Mouse (Mus musculus) left cerebral cortex, postnatal 36 days (tissue): Measurements from ENCODE around the gene Gli3. TPM values are rescaled to one million over a fixed set of nuclear protein-coding genes. Genes with fewer than 3 reads are reported as not detected.

Experiments
- DNase-seq, 2 experiments: peaks; one replicate each; pipeline ENCODE4 v3.0.0; 2021 to 2022; ENCODE audit warnings: low spot score in 2 of 2, mixed read lengths in 1 of 2
- intact Hi-C: fragments of 180-260 bp; cut with DNase I; formaldehyde crosslinking; loops from one replicate; pipeline ENCODE4 v1.15.1; 2025
- total RNA-seq, 2 experiments: library from RNA; stranded (reverse); gene quantifications; 2 replicates each; pipeline ENCODE4 v1.2.3; 2021

The Gli3 gene
- total RNA-seq, result 1 to 10 TPM; 9.3 to 9.5 TPM

- intact Hi-C loops, result loop anchor here (10.0 kb wide), 2 partner anchors 82 to 252 kb away; no protein-coding TSS in a partner anchor
- peak; percentile 17 to 35 for DNase-seq
Observed at GRCm38 (mm10) chr13:15462830-15463491, at the start of gene Gli3. Gene Gli3 (plus strand): TSS chr13:15463235.

DNA sequence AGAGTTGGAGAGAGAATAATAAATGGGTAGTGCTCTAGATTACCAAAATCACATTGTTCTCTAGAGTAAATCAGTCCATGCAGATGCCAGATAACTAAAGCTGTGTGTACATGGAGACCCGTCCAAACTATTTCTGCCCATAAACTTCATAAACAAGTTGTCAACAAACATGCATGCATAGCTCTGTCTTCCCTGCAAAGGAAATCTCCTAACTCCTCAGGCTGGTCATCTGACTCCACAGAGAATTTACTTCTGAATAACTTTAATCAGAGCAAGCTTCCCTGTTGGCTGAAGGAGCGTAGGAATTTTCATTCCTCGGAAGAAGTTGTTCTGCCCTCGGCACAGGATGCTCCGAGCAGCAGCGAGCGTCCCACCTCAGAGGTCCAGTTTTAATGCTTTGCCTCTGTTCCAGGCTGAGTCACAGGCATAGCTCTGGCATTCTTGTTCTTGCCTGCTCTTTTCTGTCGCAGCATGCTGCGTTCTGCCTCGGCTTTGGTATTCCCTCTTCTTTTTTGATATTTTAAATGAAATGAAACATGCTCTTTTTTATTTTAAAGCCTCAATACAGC is 41.8 kb upstream of the Gli3 start:
- DNase-seq, result no peak
- intact Hi-C loops, result no loop called here

- intact Hi-C loops, result no loop called here
- no peak for DNase-seq
Observed at GRCm38 (mm10) chr13:15442002-15442401, 21.0 kb upstream of the Gli3 start.

GRCm38 (mm10) chr13:15444312-15444711 is 18.7 kb upstream of the Gli3 start:
- DNase-seq, result no peak
- intact Hi-C loops, result no loop called here

- intact Hi-C loops, result no loop called here
- no peak for DNase-seq
Observed at GRCm38 (mm10) chr13:15445591-15445990, 17.4 kb upstream of the Gli3 start.

DNA sequence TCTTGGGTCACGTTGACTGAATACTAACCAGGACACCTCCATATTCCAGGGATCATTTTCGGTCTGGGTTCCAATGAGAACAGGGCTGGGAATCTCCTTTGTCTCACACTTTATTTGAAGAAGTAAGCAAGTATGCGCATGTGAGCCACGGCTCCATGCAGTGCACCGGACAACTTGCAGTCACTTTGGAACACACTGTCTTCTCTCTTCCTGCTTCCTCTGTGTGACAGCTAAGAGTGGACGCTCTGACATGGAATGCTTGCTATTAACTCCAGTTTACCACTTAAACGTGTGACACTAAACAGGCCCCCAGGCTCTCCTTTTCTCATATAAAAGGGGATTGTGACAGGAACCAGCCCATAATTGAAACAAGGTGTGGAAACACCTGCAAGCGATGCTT is 17.0 kb upstream of the Gli3 start:
- DNase-seq, result no peak
- intact Hi-C loops, result no loop called here

- no peak for DNase-seq
- intact Hi-C loops, result no loop called here
Observed at GRCm38 (mm10) chr13:15446782-15447564, 16.1 kb upstream of the Gli3 start.

GRCm38 (mm10) chr13:15450941-15451340 is 12.1 kb upstream of the Gli3 start:
- no peak for DNase-seq
- intact Hi-C loops, result no loop called here

GRCm38 (mm10) chr13:15457841-15458240 is 5.2 kb upstream of the Gli3 start:
- intact Hi-C loops, result no loop called here
- no peak for DNase-seq

- DNase-seq, result no peak
- intact Hi-C loops, result loop anchor here (10.0 kb wide), 2 partner anchors 83 to 253 kb away; no protein-coding TSS in a partner anchor
Observed at GRCm38 (mm10) chr13:15461926-15462325, 1.1 kb upstream of the Gli3 start.

GRCm38 (mm10) chr13:15463492-15464080 is 551 bp downstream of the Gli3 start:
- peak; percentile 17 to 18 for DNase-seq
- intact Hi-C loops, result loop anchor here (10.0 kb wide), 2 partner anchors 81 to 251 kb away; no protein-coding TSS in a partner anchor

DNA sequence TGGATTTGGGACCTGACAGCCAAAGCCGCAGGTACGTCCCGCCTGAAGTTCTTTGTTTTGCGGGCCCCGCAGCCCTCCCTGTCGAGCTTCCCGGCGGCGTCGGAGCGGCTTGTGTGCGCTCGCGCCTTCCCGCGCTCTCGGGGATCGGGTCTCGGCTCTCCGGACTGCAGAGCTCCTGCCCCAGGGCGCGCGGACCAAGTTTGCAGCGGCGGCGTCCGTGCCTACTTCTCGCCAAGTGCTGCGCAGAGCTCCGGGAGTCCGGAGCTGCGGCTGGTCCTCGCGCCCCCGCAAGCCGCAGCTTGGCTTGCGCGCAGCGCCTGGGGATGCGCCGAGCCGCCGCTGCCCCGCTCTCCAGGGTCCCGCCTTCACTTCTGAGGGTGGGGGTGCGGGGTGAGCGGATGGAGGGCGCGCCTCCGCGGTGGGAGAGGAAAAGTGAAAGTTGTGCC is 1.1 kb downstream of the Gli3 start:
- peak; percentile 16 to 31 for DNase-seq
- intact Hi-C loops, result loop anchor here (10.0 kb wide), 2 partner anchors 81 to 251 kb away; no protein-coding TSS in a partner anchor

GRCm38 (mm10) chr13:15464741-15465250 is 1.8 kb downstream of the Gli3 start:
- intact Hi-C loops, result loop anchor here (10.0 kb wide), 2 partner anchors 80 to 250 kb away; no protein-coding TSS in a partner anchor
- no peak for DNase-seq

GRCm38 (mm10) chr13:15466496-15466895 is 3.5 kb downstream of the Gli3 start:
- no peak for DNase-seq
- intact Hi-C loops, result loop anchor here (10.0 kb wide), 2 partner anchors 78 to 248 kb away; no protein-coding TSS in a partner anchor

- intact Hi-C loops, result loop anchor here (10.0 kb wide), 2 partner anchors 77 to 247 kb away; no protein-coding TSS in a partner anchor
- no peak for DNase-seq
Observed at GRCm38 (mm10) chr13:15467409-15467808, 4.4 kb downstream of the Gli3 start.

- no peak for DNase-seq
- intact Hi-C loops, result loop anchor here (10.0 kb wide), 2 partner anchors 76 to 246 kb away; no protein-coding TSS in a partner anchor
Observed at GRCm38 (mm10) chr13:15468421-15468820, 5.4 kb downstream of the Gli3 start.

GRCm38 (mm10) chr13:15470056-15470455 is 7.0 kb downstream of the Gli3 start:
- intact Hi-C loops, result no loop called here
- DNase-seq, result no peak

DNA sequence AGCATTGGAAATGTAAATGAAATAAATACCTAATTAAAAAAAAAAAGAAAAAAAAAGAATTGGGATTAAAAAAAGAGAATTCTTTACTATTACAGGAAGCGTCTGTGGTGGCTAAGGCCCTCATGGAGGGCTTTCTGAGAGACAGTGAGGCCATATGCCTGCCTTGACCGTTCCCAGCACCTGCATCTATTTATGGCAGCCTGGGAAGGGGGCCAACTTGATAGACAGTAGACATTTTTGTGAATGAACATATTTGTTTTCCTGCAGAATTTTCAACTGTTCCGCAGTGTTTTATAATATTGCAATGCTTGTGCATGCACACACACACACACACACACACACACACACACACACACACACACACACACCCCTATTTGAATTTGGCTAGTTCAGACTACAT is 9.7 kb downstream of the Gli3 start:
- DNase-seq, result no peak
- intact Hi-C loops, result no loop called here

- no peak for DNase-seq
- intact Hi-C loops, result no loop called here
Observed at GRCm38 (mm10) chr13:15474393-15474792, 11.4 kb downstream of the Gli3 start.
